Mouse (Mus musculus): ENCODE data around the gene B3gnt7.
A peak's percentile ranks its signal among the peaks of the same experiment; 100 is the strongest.

Gene B3gnt7

GRCm38 (mm10) chr1:86301221-86302091, 1.2 kb upstream of the B3gnt7 start:
- DNase-seq (ENCODE audit: low read depth, low spot score): peak; percentile 28

- DNase-seq (ENCODE audit: low read depth, low spot score): no peak
Observed at GRCm38 (mm10) chr1:86303063-86303872, 636 bp downstream of the B3gnt7 start.

GRCm38 (mm10) chr1:86303873-86304250, 1.2 kb downstream of the B3gnt7 start:
- DNase-seq (ENCODE audit: low read depth, low spot score): no peak

GRCm38 (mm10) chr1:86306686-86307085, 4.1 kb downstream of the B3gnt7 start:
- no peak for DNase-seq (ENCODE audit: low read depth, low spot score)

GRCm38 (mm10) chr1:86307177-86307762, 4.6 kb downstream of the B3gnt7 start:
- no peak for DNase-seq (ENCODE audit: low read depth, low spot score)

- no peak for DNase-seq (ENCODE audit: low read depth, low spot score)
Observed at GRCm38 (mm10) chr1:86307871-86308641, 5.4 kb downstream of the B3gnt7 start.

GRCm38 (mm10) chr1:86309270-86309833, 6.7 kb downstream of the B3gnt7 start:
- no peak for DNase-seq (ENCODE audit: low read depth, low spot score)

GRCm38 (mm10) chr1:86310536-86311310, 8.1 kb downstream of the B3gnt7 start:
- no peak for DNase-seq (ENCODE audit: low read depth, low spot score)

- no peak for DNase-seq (ENCODE audit: low read depth, low spot score)
Observed at GRCm38 (mm10) chr1:86311467-86312005, 8.9 kb downstream of the B3gnt7 start.

GRCm38 (mm10) chr1:86312269-86312668, 9.6 kb downstream of the B3gnt7 start:
- DNase-seq (ENCODE audit: low read depth, low spot score): no peak

GRCm38 (mm10) chr1:86313096-86313771, 10.6 kb downstream of the B3gnt7 start:
- DNase-seq (ENCODE audit: low read depth, low spot score): no peak

GRCm38 (mm10) chr1:86313772-86314125, 11.1 kb downstream of the B3gnt7 start:
- DNase-seq (ENCODE audit: low read depth, low spot score): no peak

GRCm38 (mm10) chr1:86320822-86321413, 18.3 kb downstream of the B3gnt7 start:
- DNase-seq (ENCODE audit: low read depth, low spot score): no peak

GRCm38 (mm10) chr1:86336330-86336729, 33.7 kb downstream of the B3gnt7 start:
- no peak for DNase-seq (ENCODE audit: low read depth, low spot score)

GRCm38 (mm10) chr1:86339156-86339812, 36.7 kb downstream of the B3gnt7 start:
- peak; percentile 94 for DNase-seq (ENCODE audit: low read depth, low spot score)

- DNase-seq (ENCODE audit: low read depth, low spot score): peak; percentile 57
Observed at GRCm38 (mm10) chr1:86341096-86341495, 38.5 kb downstream of the B3gnt7 start.

GRCm38 (mm10) chr1:86342371-86342770, 39.7 kb downstream of the B3gnt7 start:
- no peak for DNase-seq (ENCODE audit: low read depth, low spot score)

GRCm38 (mm10) chr1:86343087-86343645, 40.5 kb downstream of the B3gnt7 start:
- DNase-seq (ENCODE audit: low read depth, low spot score): no peak

All from 3T3-L1 (cell line).